Mouse (Mus musculus) intestine, embryonic 14.5 days (tissue): ENCODE measurements around the gene Lcp2. TPM values are rescaled to one million over a fixed set of nuclear protein-coding genes. Genes with fewer than 3 reads are reported as not detected.
A peak's percentile ranks its signal among the peaks of the same experiment; 100 is the strongest.

ENCODE experiments used
- ATAC-seq: fragments of 200-750 bp; cut with Nextera tagmentation; replicated peaks from 2 replicates; pipeline ENCODE4 v1.8.0; 2017; ENCODE audit warnings: low read depth, moderate number of reproducible peaks, moderate TSS enrichment, moderate library complexity; ENCODE audit not compliant: low FRiP score, low TSS enrichment
- DNase-seq: peaks from one replicate; pipeline ENCODE4 v3.0.0-alpha.2; 2018; ENCODE audit warnings: low spot score
- H3K27ac ChIP-seq: fragments of 300-500 bp; sonication (generic); 2 replicates; pipeline ENCODE4 v1.5.1; 2014; ENCODE audit warnings: low read depth, mild to moderate bottlenecking, control low read depth
- H3K27me3 ChIP-seq: fragments of 300-500 bp; sonication (generic); replicated peaks from 2 replicates; pipeline ENCODE4 v1.6.1; 2014; ENCODE audit warnings: low read length, control low read depth; ENCODE audit not compliant: control insufficient read depth, insufficient read depth
- H3K36me3 ChIP-seq: fragments of 300-500 bp; sonication (generic); 2 replicates; pipeline ENCODE4 v1.6.1; 2014; ENCODE audit warnings: low read length, control low read depth; ENCODE audit not compliant: control insufficient read depth, insufficient read depth
- H3K4me1 ChIP-seq: fragments of 300-500 bp; sonication (generic); replicated peaks from 2 replicates; pipeline ENCODE4 v1.6.1; 2014; ENCODE audit warnings: low read length, control low read depth, mixed read lengths; ENCODE audit not compliant: control insufficient read depth, insufficient read depth
- H3K4me2 ChIP-seq: fragments of 300-500 bp; sonication (generic); 2 replicates; pipeline ENCODE4 v1.6.1; 2014; ENCODE audit warnings: low read length
- H3K4me3 ChIP-seq: fragments of 300-500 bp; sonication (generic); 2 replicates; pipeline ENCODE4 v1.5.1; 2014; ENCODE audit warnings: low read depth, low read length, control low read depth, mixed read lengths
- H3K9ac ChIP-seq: fragments of 300-500 bp; sonication (generic); 2 replicates; pipeline ENCODE4 v1.6.1; 2014; ENCODE audit warnings: mild to moderate bottlenecking, low read length
- H3K9me3 ChIP-seq: fragments of 300-500 bp; sonication (generic); 2 replicates; pipeline ENCODE4 v1.6.1; 2016; ENCODE audit warnings: low read length, control low read depth; ENCODE audit not compliant: control insufficient read depth
- WGBS: fragments of 180-500 bp; shearing (Covaris S2); extraction: QIAGEN DNeasy Blood & Tissue Kit; methylation state at CpG from one replicate; pipeline ENCODE4 v1.1.7; 2014; 5-methylcytosine and 5-hydroxymethylcytosine counted together
- polyA plus RNA-seq: library from polyadenylated mRNA; unstranded; fragments of >200 nt; fragmentation: Nextera tagmentation; extraction: Ambion mirVana; gene quantifications from 2 replicates; pipeline ENCODE4 v1.2.1, GENCODE M21; 2014

Lcp2 gene
- polyA plus RNA-seq, 1 experiment from 2014 or later: 3.6 TPM

- ATAC-seq (no peak), DNase-seq (no peak)
- 68% methylated on average over 8 of the region's 8 CpGs for WGBS
- Histone ChIP-seq H3K36me3 (no peaks in the 10 kb centered on the region), H3K9ac (no peak overlapping the region), H3K4me2 (no peak overlapping the region), H3K27me3 (no peaks in the 10 kb centered on the region), H3K4me3 (no peak overlapping the region), H3K9me3 (no peaks in the 10 kb centered on the region), H3K4me1 (no peaks in the 10 kb centered on the region; the same call in 1 of the 2 replicates), H3K27ac (no peak overlapping the region)
These were observed 39.5 kb downstream of the Lcp2 start for GRCm38 (mm10) chr11:34086164-34086751.

- Histone ChIP-seq H3K4me3 (no peak overlapping the region), H3K4me2 (no peak overlapping the region), H3K9ac (no peak overlapping the region), H3K9me3 (no peaks in the 10 kb centered on the region), H3K27me3 (no peaks in the 10 kb centered on the region), H3K36me3 (no peaks in the 10 kb centered on the region), H3K27ac (no peak overlapping the region), H3K4me1 (no peaks in the 10 kb centered on the region; the same call in 1 of the 2 replicates)
- ATAC-seq (no peak), DNase-seq (no peak)
- WGBS: 58% methylated on average over 3 of the region's 3 CpGs
These were observed 40.3 kb downstream of the Lcp2 start for GRCm38 (mm10) chr11:34087064-34087463.

- H3K4me1 ChIP-seq: no peaks in the 10 kb centered on the region
- no peak for DNase-seq
- H3K27me3 ChIP-seq: no peaks in the 10 kb centered on the region
- no peaks in the 10 kb centered on the region for H3K36me3 ChIP-seq
- 87% methylated on average over 10 of the region's 10 CpGs for WGBS
- ATAC-seq: no peak
- H3K9me3 ChIP-seq: no peaks in the 10 kb centered on the region
- H3K4me2 ChIP-seq: no peak within 1 kb of the TSS
- H3K9ac ChIP-seq: no peak within 1 kb of the TSS
- no peak within 1 kb of the TSS for H3K27ac ChIP-seq
- no peak within 1 kb of the TSS for H3K4me3 ChIP-seq
These were observed 51.7 kb downstream of the Lcp2 start, which contains the start of gene 4930469K13Rik for GRCm38 (mm10) chr11:34098422-34098821. TSS of gene 4930469K13Rik (minus strand) at chr11:34098554.

- DNase-seq (no peak), ATAC-seq (no peak)
- no peaks in the 10 kb centered on the region for H3K9me3 ChIP-seq
- H3K4me1 ChIP-seq: no peaks in the 10 kb centered on the region
- H3K36me3 ChIP-seq: no peaks in the 10 kb centered on the region
- no peak overlapping the region for H3K4me3 ChIP-seq
- H3K4me2 ChIP-seq: no peak overlapping the region
- no peak overlapping the region for H3K9ac ChIP-seq
- H3K27ac ChIP-seq: no peak overlapping the region
- 83% methylated on average over 4 of the region's 4 CpGs for WGBS
- H3K27me3 ChIP-seq: no peaks in the 10 kb centered on the region
These were observed 55.1 kb downstream of the Lcp2 start for GRCm38 (mm10) chr11:34101827-34102226.

GRCm38 (mm10) chr11:34104919-34105318, 58.2 kb downstream of the Lcp2 start:
- H3K27ac ChIP-seq: no peak overlapping the region
- ATAC-seq (no peak), DNase-seq (no peak)
- WGBS: 54% methylated on average over 1 of the region's 1 CpGs
- no peaks in the 10 kb centered on the region for H3K4me1 ChIP-seq
- no peak overlapping the region for H3K9ac ChIP-seq
- H3K27me3 ChIP-seq: no peaks in the 10 kb centered on the region
- no peaks in the 10 kb centered on the region for H3K36me3 ChIP-seq
- no peaks in the 10 kb centered on the region for H3K9me3 ChIP-seq
- no peak overlapping the region for H3K4me3 ChIP-seq
- H3K4me2 ChIP-seq: no peak overlapping the region

- Histone ChIP-seq H3K9ac (no peak overlapping the region), H3K27ac (no peak overlapping the region), H3K4me2 (no peak overlapping the region), H3K36me3 (no peaks in the 10 kb centered on the region), H3K4me1 (no peaks in the 10 kb centered on the region), H3K4me3 (no peak overlapping the region), H3K27me3 (no peaks in the 10 kb centered on the region), H3K9me3 (no peaks in the 10 kb centered on the region)
- DNase-seq: no peak
- no peak for ATAC-seq
- 96% methylated on average over 1 of the region's 1 CpGs for WGBS
These were observed 62.5 kb downstream of the Lcp2 start for GRCm38 (mm10) chr11:34109260-34109659.

- Histone ChIP-seq H3K9ac (no peak overlapping the region), H3K9me3 (no peaks in the 10 kb centered on the region), H3K4me1 (no peaks in the 10 kb centered on the region; the same call in 1 of the 2 replicates), H3K36me3 (no peaks in the 10 kb centered on the region), H3K4me3 (no peak overlapping the region), H3K27me3 (no peaks in the 10 kb centered on the region), H3K4me2 (no peak overlapping the region), H3K27ac (no peak overlapping the region)
- ATAC-seq (no peak), DNase-seq (peak; percentile 39)
- 77% methylated on average over 7 of the region's 7 CpGs for WGBS
These were observed 65.2 kb downstream of the Lcp2 start for GRCm38 (mm10) chr11:34111940-34112339.

GRCm38 (mm10) chr11:34112781-34113380, 66.2 kb downstream of the Lcp2 start:
- Histone ChIP-seq H3K4me2 (no peak overlapping the region), H3K9ac (no peak overlapping the region), H3K27me3 (no peaks in the 10 kb centered on the region), H3K36me3 (no peaks in the 10 kb centered on the region), H3K4me1 (no peaks in the 10 kb centered on the region; the same call in 1 of the 2 replicates), H3K9me3 (no peaks in the 10 kb centered on the region), H3K27ac (no peak overlapping the region), H3K4me3 (no peak overlapping the region)
- no peak for ATAC-seq
- 34% methylated on average over 4 of the region's 4 CpGs for WGBS
- peak; percentile 38 for DNase-seq

GRCm38 (mm10) chr11:34113760-34114159, 67.0 kb downstream of the Lcp2 start:
- Histone ChIP-seq H3K4me3 (no peak overlapping the region), H3K36me3 (no peaks in the 10 kb centered on the region), H3K27ac (no peak overlapping the region), H3K9ac (no peak overlapping the region), H3K27me3 (no peaks in the 10 kb centered on the region), H3K4me1 (no peaks in the 10 kb centered on the region; the same call in 1 of the 2 replicates), H3K9me3 (no peaks in the 10 kb centered on the region), H3K4me2 (no peak overlapping the region)
- 59% methylated on average over 2 of the region's 2 CpGs for WGBS
- DNase-seq: peak; percentile 48
- ATAC-seq: no peak
